8 mouse cellular contexts compared by ENCODE assay signal in the genomic region with DNA sequence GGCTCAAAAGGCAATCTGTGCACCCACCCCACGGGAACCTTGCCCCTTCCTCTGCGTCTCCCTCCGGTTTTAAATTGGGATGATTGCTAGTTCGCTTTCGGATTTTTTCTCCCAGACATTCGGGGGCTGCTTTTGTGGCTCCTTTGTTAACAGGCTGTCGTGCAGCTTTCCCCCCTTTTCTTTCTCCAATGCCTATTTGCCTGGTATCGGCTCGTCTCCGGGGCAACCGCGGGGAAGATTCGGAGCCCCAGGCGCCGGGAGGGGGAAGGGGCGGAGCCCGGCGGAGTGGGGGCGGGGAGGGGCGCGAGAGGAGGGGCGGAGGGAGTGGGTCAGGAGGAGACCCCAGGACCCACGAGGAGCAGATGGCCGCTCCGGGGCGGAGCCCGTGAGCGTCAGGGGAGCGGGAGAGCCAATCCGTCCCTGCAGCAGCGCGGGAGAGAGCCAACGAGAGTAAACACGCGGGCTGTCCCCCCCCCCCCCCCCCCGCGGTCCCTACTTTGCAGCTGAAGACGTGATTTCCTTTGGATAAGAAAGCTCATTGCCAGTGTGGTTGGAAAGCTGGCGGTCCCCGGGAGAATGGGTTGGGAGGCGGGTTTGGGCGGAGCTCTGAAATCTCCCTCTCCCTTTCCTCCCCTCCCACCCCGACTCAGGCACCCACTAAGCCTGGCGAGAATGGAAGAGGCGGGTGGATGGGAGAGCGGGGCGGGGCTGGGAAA. TPM values are rescaled to one million over a fixed set of nuclear protein-coding genes. Genes with fewer than 3 reads are reported as not detected.
DNase-seq lines count a peak whose midpoint lies in the region; ATAC-seq lines count a peak whose summit lies in the region.

No protein-coding gene starts in this region.

- no peaks in the 10 kb centered on the region for H3K27me3 ChIP-seq in hindbrain, embryonic 16.5 days (replicated peaks; ENCODE audit: control insufficient read depth, insufficient read depth, low read length)

- peak overlapping the region; percentile 100 for H3K9ac ChIP-seq in hindbrain, embryonic 16.5 days (ENCODE audit: low read depth, low read length)

- peak overlapping the region; percentile 93 for H3K4me3 ChIP-seq in hindbrain, embryonic 16.5 days (ENCODE audit: low read length)

- peak overlapping the region; percentile 62 for H3K4me2 ChIP-seq in hindbrain, embryonic 16.5 days (ENCODE audit: low read length)

- H3K27ac ChIP-seq in hindbrain, embryonic 16.5 days (ENCODE audit: low read depth, low read length): peak overlapping the region; percentile 100

- peak; percentile 93 for ATAC-seq in hindbrain, embryonic 16.5 days

- H3K9me3 ChIP-seq in hindbrain, embryonic 16.5 days (ENCODE audit: control insufficient read depth, low read length): no peaks in the 10 kb centered on the region

- peaks cover 3% of the 10 kb centered on the region for H3K4me1 ChIP-seq in hindbrain, embryonic 16.5 days (ENCODE audit: control insufficient read depth, insufficient read depth, low read depth, low read length)

- peak; percentile 75 for DNase-seq in WW6 (ENCODE audit: low read depth, low spot score)
- peak; percentile 84 to 90 for DNase-seq in cerebellum, postnatal 25 days
- peak; percentile 92 for DNase-seq in gastrocnemius, adult 18-20 months (ENCODE audit: low spot score)
- DNase-seq in left cerebral cortex, adult 18-20 months (ENCODE audit: low spot score in 2 of 2): peak; percentile 69 to 84
- DNase-seq in lung, postnatal 36 days: peak; percentile 94
- peak; percentile 84 for DNase-seq in retina, postnatal 7 days (ENCODE audit: low read depth, low spot score)
- DNase-seq in urinary bladder, adult 2 months (ENCODE audit: low spot score): peak; percentile 67

- H3K36me3 ChIP-seq in hindbrain, embryonic 16.5 days (ENCODE audit: control insufficient read depth, insufficient read depth, low read length): no peaks in the 10 kb centered on the region; the same call in 1 of the 2 replicates

- WGBS in hindbrain, embryonic 16.5 days: 1% methylated on average over 42 of the region's 47 CpGs

RNA-seq across cellular contexts. Expression of a gene that starts 2.2 kb away (rescaled TPM):
- total RNA-seq in gastrocnemius, adult 18-20 months (2021): 10 to 100 TPM; 16.4 to 21.0 TPM
- 140 and 154 TPM in 2 replicates for polyA plus RNA-seq in hindbrain, embryonic 16.5 days (2015; fragmentation: Nextera tagmentation; extraction: Ambion mirVana)
- total RNA-seq in left cerebral cortex, adult 18-20 months (2021): 100 to 1,000 TPM; 129 to 141 TPM
- polyA plus RNA-seq in urinary bladder, adult 2 months (2012; rRNA removed): 67.3 and 70.4 TPM in 2 replicates

Comparison
In these comparisons a context has a peak if more than half of its experiments do, and no peak if none do; other contexts are left out.
1. Peak in every context shown above with its lines: DNase-seq, ATAC-seq, H3K4me3 ChIP-seq and H3K27ac ChIP-seq.
2. RNA of a gene that starts 2.2 kb away (total RNA-seq): 129 to 141 TPM in left cerebral cortex, adult 18-20 months; 16.4 to 21.0 TPM in gastrocnemius, adult 18-20 months; every median in the first group is over 4 times any median in the second.